Mouse (Mus musculus) MEL (cell line): ENCODE measurements around the gene Gpatch3. TPM values are rescaled to one million over a fixed set of nuclear protein-coding genes. Genes with fewer than 3 reads are reported as not detected.

ENCODE experiments used
- DNase-seq: peaks from one replicate; pipeline ENCODE4 v3.0.0; 2011; ENCODE audit warnings: low read depth, low spot score
- H3K27ac ChIP-seq: 2 replicates; pipeline ENCODE4 v1.5.1; 2012; ENCODE audit warnings: low read depth, mild to moderate bottlenecking, control low read depth, low read length, moderate library complexity; ENCODE audit not compliant: control insufficient read depth
- H3K27me3 ChIP-seq, 2 experiments: fragments of 150-350 bp in 1 of 2; sonication (generic) in 1 of 2; 2 replicates each; pipeline ENCODE4 v1.6.1; 2012; ENCODE audit warnings: low read length in 2 of 2, mild to moderate bottlenecking in 2 of 2, improper control_type of control experiment in 1 of 2, moderate library complexity in 1 of 2; ENCODE audit not compliant: insufficient read depth in 2 of 2, control insufficient read depth in 1 of 2
- H3K36me3 ChIP-seq, 2 experiments: 2 replicates each; pipeline ENCODE4 v1.6.1; 2012 to 2014; ENCODE audit warnings: low read length in 2 of 2, improper control_type of control experiment in 1 of 2, inconsistent platforms in 1 of 2, mild to moderate bottlenecking in 1 of 2; ENCODE audit not compliant: insufficient read depth in 2 of 2, control insufficient read depth in 1 of 2
- H3K4me1 ChIP-seq, 2 experiments: fragments of 150-350 bp in 1 of 2; sonication (generic) in 1 of 2; 2 replicates each; pipeline ENCODE4 v1.6.1; 2012; ENCODE audit warnings: low read length in 2 of 2, improper control_type of control experiment in 1 of 2, mild to moderate bottlenecking in 1 of 2; ENCODE audit not compliant: insufficient read depth in 2 of 2, control insufficient read depth in 1 of 2
- H3K4me3 ChIP-seq, 2 experiments: fragments of 150-350 bp in 1 of 2; sonication (generic) in 1 of 2; 2 replicates each; pipeline ENCODE4 v1.5.1; 2012; ENCODE audit warnings: low read depth in 2 of 2, low read length in 2 of 2, mild to moderate bottlenecking in 2 of 2, moderate library complexity in 2 of 2, control low read depth in 1 of 2, improper control_type of control experiment in 1 of 2; ENCODE audit not compliant: control insufficient read depth in 1 of 2, insufficient read depth in 1 of 2
- H3K79me2 ChIP-seq: 2 replicates; pipeline ENCODE4 v1.6.1; 2012; ENCODE audit warnings: mild to moderate bottlenecking, low read length, moderate library complexity; ENCODE audit not compliant: control insufficient read depth, poor library complexity, insufficient read depth
- H3K9ac ChIP-seq: 2 replicates; pipeline ENCODE4 v1.6.1; 2012; ENCODE audit warnings: low read depth, mild to moderate bottlenecking, control low read depth, low read length, moderate library complexity; ENCODE audit not compliant: control insufficient read depth, poor library complexity, severe bottlenecking
- H3K9me3 ChIP-seq: fragments of 150-350 bp; sonication (generic); replicated peaks from 2 replicates; pipeline ENCODE4 v1.6.1; 2012; ENCODE audit warnings: mild to moderate bottlenecking, low read length, improper control_type of control experiment, moderate library complexity; ENCODE audit not compliant: insufficient read depth
- CHD2 ChIP-seq: IDR thresholded peaks from 2 replicates; pipeline ENCODE4 v1.6.1; 2011; ENCODE audit warnings: low read length, improper control_type of control experiment
- E2F4 ChIP-seq: IDR thresholded peaks from 2 replicates; pipeline ENCODE4 v1.6.1; 2011; ENCODE audit warnings: low read depth, low read length, improper control_type of control experiment, borderline replicate concordance
- EP300 ChIP-seq, 2 experiments: IDR thresholded peaks; 2 replicates each; pipeline ENCODE4 v1.6.1; 2011; ENCODE audit warnings: improper control_type of control experiment in 2 of 2, low read length in 2 of 2, low read depth in 1 of 2, mild to moderate bottlenecking in 1 of 2
- ETS1 ChIP-seq: IDR thresholded peaks from 2 replicates; pipeline ENCODE4 v1.6.1; 2012; ENCODE audit warnings: low read depth, mild to moderate bottlenecking, inconsistent platforms, low read length, improper control_type of control experiment, moderate library complexity
- GABPA ChIP-seq: IDR thresholded peaks from 2 replicates; pipeline ENCODE4 v1.6.1; 2012; ENCODE audit warnings: low read depth, mild to moderate bottlenecking, inconsistent platforms, low read length, improper control_type of control experiment, moderate library complexity
- GATA1 ChIP-seq: IDR thresholded peaks from 2 replicates; pipeline ENCODE4 v1.6.1; 2011; ENCODE audit warnings: low read depth, low read length, improper control_type of control experiment
- HCFC1 ChIP-seq: IDR thresholded peaks from 2 replicates; pipeline ENCODE4 v1.6.1; 2012; ENCODE audit warnings: low read depth, mild to moderate bottlenecking, inconsistent platforms, low read length, improper control_type of control experiment, moderate library complexity
- JUND ChIP-seq: IDR thresholded peaks from 2 replicates; pipeline ENCODE4 v1.6.1; 2011; ENCODE audit warnings: low read depth, mild to moderate bottlenecking, improper control_type of control experiment, low read length
- KAT2A ChIP-seq: conservative IDR thresholded peaks from 2 replicates; pipeline ENCODE4 v1.6.1; 2012; ENCODE audit warnings: low read depth, low read length, improper control_type of control experiment, inconsistent platforms
- MAFK ChIP-seq: IDR thresholded peaks from 2 replicates; pipeline ENCODE4 v1.6.1; 2011; ENCODE audit warnings: low read depth, mild to moderate bottlenecking, low read length, improper control_type of control experiment, borderline replicate concordance
- MAX ChIP-seq: IDR thresholded peaks from 2 replicates; pipeline ENCODE4 v1.6.1; 2011; ENCODE audit warnings: low read length, improper control_type of control experiment
- MEF2A ChIP-seq: IDR thresholded peaks from 2 replicates; pipeline ENCODE4 v1.6.1; 2014; ENCODE audit warnings: low read depth, mild to moderate bottlenecking, inconsistent platforms, low read length, improper control_type of control experiment; ENCODE audit not compliant: poor library complexity, insufficient replicate concordance, severe bottlenecking; ENCODE audit errors: extremely low read depth
- MYB ChIP-seq: IDR thresholded peaks from 2 replicates; pipeline ENCODE4 v1.6.1; 2011; ENCODE audit warnings: mild to moderate bottlenecking, low read depth, low read length, improper control_type of control experiment
- MYC ChIP-seq: IDR thresholded peaks from 2 replicates; pipeline ENCODE4 v1.6.1; 2011; ENCODE audit warnings: low read depth, mild to moderate bottlenecking, low read length, improper control_type of control experiment, moderate library complexity
- NRF1 ChIP-seq: IDR thresholded peaks from 2 replicates; pipeline ENCODE4 v1.6.1; 2014; ENCODE audit warnings: low read depth, mild to moderate bottlenecking, inconsistent platforms, low read length, improper control_type of control experiment, moderate library complexity; ENCODE audit not compliant: poor library complexity, insufficient read depth, severe bottlenecking
- POLR2A ChIP-seq, 2 experiments: IDR thresholded peaks; 2 replicates each; pipeline ENCODE4 v1.6.1; 2011 to 2012; ENCODE audit warnings: low read length in 2 of 2, mild to moderate bottlenecking in 2 of 2, control low read depth in 1 of 2, improper control_type of control experiment in 1 of 2, low read depth in 1 of 2, moderate library complexity in 1 of 2; ENCODE audit not compliant: control insufficient read depth in 1 of 2, insufficient read depth in 1 of 2, poor library complexity in 1 of 2
- RAD21 ChIP-seq: IDR thresholded peaks from 2 replicates; pipeline ENCODE4 v1.6.1; 2011; ENCODE audit warnings: mild to moderate bottlenecking, low read depth, low read length, improper control_type of control experiment
- RCOR1 ChIP-seq: IDR thresholded peaks from 2 replicates; pipeline ENCODE4 v1.6.1; 2012; ENCODE audit warnings: low read depth, mild to moderate bottlenecking, inconsistent platforms, low read length, improper control_type of control experiment
- SIN3A ChIP-seq: IDR thresholded peaks from 2 replicates; pipeline ENCODE4 v1.6.1; 2012; ENCODE audit warnings: low read length, improper control_type of control experiment, inconsistent platforms
- SMC3 ChIP-seq: IDR thresholded peaks from 2 replicates; pipeline ENCODE4 v1.6.1; 2011; ENCODE audit warnings: low read depth, low read length, improper control_type of control experiment
- TAL1 ChIP-seq: IDR thresholded peaks from 2 replicates; pipeline ENCODE4 v1.6.1; 2012; ENCODE audit warnings: mild to moderate bottlenecking, inconsistent platforms, low read length, moderate library complexity, mixed read lengths
- TBP ChIP-seq: IDR thresholded peaks from 2 replicates; pipeline ENCODE4 v1.8.0; 2011; ENCODE audit warnings: low read depth, low read length, improper control_type of control experiment
- TCF12 ChIP-seq: IDR thresholded peaks from 2 replicates; pipeline ENCODE4 v1.6.1; 2014; ENCODE audit warnings: low read depth, mild to moderate bottlenecking, inconsistent platforms, low read length, improper control_type of control experiment, moderate library complexity
- UBTF ChIP-seq: IDR thresholded peaks from 2 replicates; pipeline ENCODE4 v1.6.1; 2012; ENCODE audit warnings: low read depth, mild to moderate bottlenecking, inconsistent platforms, low read length, improper control_type of control experiment, moderate library complexity, borderline replicate concordance; ENCODE audit not compliant: insufficient read depth
- USF2 ChIP-seq, 2 experiments: IDR thresholded peaks; 2 replicates each; pipeline ENCODE4 v1.6.1; 2011 to 2012; ENCODE audit warnings: improper control_type of control experiment in 2 of 2, low read length in 2 of 2, borderline replicate concordance in 1 of 2, inconsistent platforms in 1 of 2, low read depth in 1 of 2, mild to moderate bottlenecking in 1 of 2; ENCODE audit not compliant: insufficient read depth in 1 of 2
- ZC3H11A ChIP-seq: IDR thresholded peaks from 2 replicates; pipeline ENCODE4 v1.6.1; 2012; ENCODE audit warnings: low read depth, mild to moderate bottlenecking, inconsistent platforms, low read length, improper control_type of control experiment
- ZKSCAN1 ChIP-seq: IDR thresholded peaks from 2 replicates; pipeline ENCODE4 v1.6.1; 2012; ENCODE audit warnings: low read depth, mild to moderate bottlenecking, inconsistent platforms, low read length, improper control_type of control experiment, moderate library complexity
- ZMIZ1 ChIP-seq: IDR thresholded peaks from 2 replicates; pipeline ENCODE4 v1.6.1; 2012; ENCODE audit warnings: low read depth, mild to moderate bottlenecking, inconsistent platforms, low read length, improper control_type of control experiment, moderate library complexity
- polyA plus RNA-seq, 2 experiments: library from polyadenylated mRNA; stranded (reverse) in 1 of 2; unstranded in 1 of 2; fragments of >175 nt in 1 of 2; fragments of >200 nt in 1 of 2; gene quantifications; 2 replicates each; pipeline versions ENCODE4 v1.2.1 to v1.2.4; 2012; ENCODE audit warnings: low replicate concordance in 2 of 2, low read depth in 1 of 2; ENCODE audit not compliant: insufficient read length in 2 of 2, insufficient read depth in 1 of 2, missing spikeins in 1 of 2
- total RNA-seq: library from RNA; depleted of rRNA; stranded (reverse); fragments of 300-350 nt; gene quantifications from 2 replicates; pipeline ENCODE4 v1.2.3, GENCODE M21; 2012

Gpatch3 gene
- total and polyA plus RNA-seq, 3 experiments = 9.8 to 16.5 TPM; not detected in 1

- no peak for TF ChIP-seq RCOR1
- TF ChIP-seq USF2 (IDR thresholded peaks at IDR 0.05; ENCODE audit: borderline replicate concordance in 1 of 2, insufficient read depth in 1 of 2, low read depth in 1 of 2, low read length in 2 of 2) = no peak
- TF ChIP-seq MYB = peak; percentile 45; the same call in 1 of the 2 replicates
- TF ChIP-seq HCFC1 = peak; percentile 86
- no peak for TF ChIP-seq SMC3
- peak; percentile 13 for TF ChIP-seq MYC
- TF ChIP-seq ZKSCAN1 = no peak
- peak; percentile 57 for TF ChIP-seq MAX
- TF ChIP-seq TAL1 = no peak
- TF ChIP-seq GATA1 = no peak
- TF ChIP-seq POLR2A (IDR thresholded peaks at IDR 0.05; ENCODE audit: control insufficient read depth in 1 of 2, insufficient read depth in 1 of 2, low read depth in 1 of 2, low read length in 2 of 2, poor library complexity in 1 of 2) = peak; percentile 81 to 95
- TF ChIP-seq MAFK = no peak
- no peak for TF ChIP-seq RAD21
- TF ChIP-seq EP300 (IDR thresholded peaks at IDR 0.05; ENCODE audit: low read depth in 1 of 2, low read length in 2 of 2) = no peak
- TF ChIP-seq UBTF = no peak
These were observed 29.0 kb upstream of the Gpatch3 start, which contains the start of gene Nudc (continued) for GRCm38 (mm10) chr4:133545272-133546231.

GRCm38 (mm10) chr4:133552029-133552428, 22.5 kb upstream of the Gpatch3 start:
- H3K9me3 ChIP-seq = no peaks in the 10 kb centered on the region
- H3K36me3 ChIP-seq = peaks cover 0 to 4% of the 10 kb centered on the region in 2 experiments; a peak in 2 of 4 replicates
- H3K4me3 ChIP-seq = no peak overlapping the region
- no peak for DNase-seq
- peaks cover 3 to 8% of the 10 kb centered on the region in 2 experiments for H3K4me1 ChIP-seq
- TF ChIP-seq E2F4 (no peak), HCFC1 (no peak), RCOR1 (no peak), ZC3H11A (no peak), ETS1 (no peak), SIN3A (no peak), KAT2A (no peak), USF2 (IDR thresholded peaks at IDR 0.05; ENCODE audit: borderline replicate concordance in 1 of 2, insufficient read depth in 1 of 2, low read depth in 1 of 2, low read length in 2 of 2) (no peak), TCF12 (no peak), CHD2 (no peak), JUND (no peak), MYB (no peak), MEF2A (no peak), GABPA (no peak), NRF1 (no peak), EP300 (IDR thresholded peaks at IDR 0.05; ENCODE audit: low read depth in 1 of 2, low read length in 2 of 2) (no peak), POLR2A (IDR thresholded peaks at IDR 0.05; ENCODE audit: control insufficient read depth in 1 of 2, insufficient read depth in 1 of 2, low read depth in 1 of 2, low read length in 2 of 2, poor library complexity in 1 of 2) (no peak), TBP (no peak), RAD21 (no peak), ZMIZ1 (no peak)
- H3K79me2 ChIP-seq = no peaks in the 10 kb centered on the region
- H3K27ac ChIP-seq = no peak overlapping the region
- peaks cover 3 to 4% of the 10 kb centered on the region in 2 experiments; a peak in 2 of 4 replicates for H3K27me3 ChIP-seq
- no peak overlapping the region for H3K9ac ChIP-seq
